Mouse (Mus musculus) MEL (cell line): ENCODE results near the gene Tpm1. TPM values are rescaled to one million over a fixed set of nuclear protein-coding genes. Genes with fewer than 3 reads are reported as not detected.
A peak's percentile ranks its signal among the peaks of the same experiment; 100 is the strongest.

Source experiments
- DNase-seq: peaks from one replicate; pipeline ENCODE4 v3.0.0; 2011; ENCODE audit warnings: low read depth, low spot score
- H3K27ac ChIP-seq: 2 replicates; pipeline ENCODE4 v1.5.1; 2012; ENCODE audit warnings: low read depth, mild to moderate bottlenecking, control low read depth, low read length, moderate library complexity; ENCODE audit not compliant: control insufficient read depth
- H3K27me3 ChIP-seq, 2 experiments: fragments of 150-350 bp in 1 of 2; sonication (generic) in 1 of 2; 2 replicates each; pipeline ENCODE4 v1.6.1; 2012; ENCODE audit warnings: low read length in 2 of 2, mild to moderate bottlenecking in 2 of 2, improper control_type of control experiment in 1 of 2, moderate library complexity in 1 of 2; ENCODE audit not compliant: insufficient read depth in 2 of 2, control insufficient read depth in 1 of 2
- H3K36me3 ChIP-seq, 2 experiments: 2 replicates each; pipeline ENCODE4 v1.6.1; 2012 to 2014; ENCODE audit warnings: low read length in 2 of 2, improper control_type of control experiment in 1 of 2, inconsistent platforms in 1 of 2, mild to moderate bottlenecking in 1 of 2; ENCODE audit not compliant: insufficient read depth in 2 of 2, control insufficient read depth in 1 of 2
- H3K4me1 ChIP-seq, 2 experiments: fragments of 150-350 bp in 1 of 2; sonication (generic) in 1 of 2; 2 replicates each; pipeline ENCODE4 v1.6.1; 2012; ENCODE audit warnings: low read length in 2 of 2, improper control_type of control experiment in 1 of 2, mild to moderate bottlenecking in 1 of 2; ENCODE audit not compliant: insufficient read depth in 2 of 2, control insufficient read depth in 1 of 2
- H3K4me3 ChIP-seq, 2 experiments: fragments of 150-350 bp in 1 of 2; sonication (generic) in 1 of 2; 2 replicates each; pipeline ENCODE4 v1.5.1; 2012; ENCODE audit warnings: low read depth in 2 of 2, low read length in 2 of 2, mild to moderate bottlenecking in 2 of 2, moderate library complexity in 2 of 2, control low read depth in 1 of 2, improper control_type of control experiment in 1 of 2; ENCODE audit not compliant: control insufficient read depth in 1 of 2, insufficient read depth in 1 of 2
- H3K79me2 ChIP-seq: 2 replicates; pipeline ENCODE4 v1.6.1; 2012; ENCODE audit warnings: mild to moderate bottlenecking, low read length, moderate library complexity; ENCODE audit not compliant: control insufficient read depth, poor library complexity, insufficient read depth
- H3K9ac ChIP-seq: 2 replicates; pipeline ENCODE4 v1.6.1; 2012; ENCODE audit warnings: low read depth, mild to moderate bottlenecking, control low read depth, low read length, moderate library complexity; ENCODE audit not compliant: control insufficient read depth, poor library complexity, severe bottlenecking
- H3K9me3 ChIP-seq: fragments of 150-350 bp; sonication (generic); replicated peaks from 2 replicates; pipeline ENCODE4 v1.6.1; 2012; ENCODE audit warnings: mild to moderate bottlenecking, low read length, improper control_type of control experiment, moderate library complexity; ENCODE audit not compliant: insufficient read depth
- BHLHE40 ChIP-seq: IDR thresholded peaks from 2 replicates; pipeline ENCODE4 v1.6.1; 2012; ENCODE audit warnings: low read depth, mild to moderate bottlenecking, inconsistent platforms, low read length, improper control_type of control experiment, borderline replicate concordance
- CTCF ChIP-seq, 3 experiments: IDR thresholded peaks in 2 of 3; conservative IDR thresholded peaks in 1 of 3; 2 replicates each; pipeline ENCODE4 v1.5.1; 2011 to 2012; ENCODE audit warnings: low read length in 3 of 3, low read depth in 2 of 3, mild to moderate bottlenecking in 2 of 3, improper control_type of control experiment in 1 of 3, inconsistent platforms in 1 of 3, mixed read lengths in 1 of 3, moderate library complexity in 1 of 3; ENCODE audit not compliant: control insufficient read depth in 1 of 3, insufficient read depth in 1 of 3, poor library complexity in 1 of 3, severe bottlenecking in 1 of 3
- EP300 ChIP-seq, 2 experiments: IDR thresholded peaks; 2 replicates each; pipeline ENCODE4 v1.6.1; 2011; ENCODE audit warnings: improper control_type of control experiment in 2 of 2, low read length in 2 of 2, low read depth in 1 of 2, mild to moderate bottlenecking in 1 of 2
- ETS1 ChIP-seq: IDR thresholded peaks from 2 replicates; pipeline ENCODE4 v1.6.1; 2012; ENCODE audit warnings: low read depth, mild to moderate bottlenecking, inconsistent platforms, low read length, improper control_type of control experiment, moderate library complexity
- GATA1 ChIP-seq: IDR thresholded peaks from 2 replicates; pipeline ENCODE4 v1.6.1; 2011; ENCODE audit warnings: low read depth, low read length, improper control_type of control experiment
- HCFC1 ChIP-seq: IDR thresholded peaks from 2 replicates; pipeline ENCODE4 v1.6.1; 2012; ENCODE audit warnings: low read depth, mild to moderate bottlenecking, inconsistent platforms, low read length, improper control_type of control experiment, moderate library complexity
- JUND ChIP-seq: IDR thresholded peaks from 2 replicates; pipeline ENCODE4 v1.6.1; 2011; ENCODE audit warnings: low read depth, mild to moderate bottlenecking, improper control_type of control experiment, low read length
- MAX ChIP-seq: IDR thresholded peaks from 2 replicates; pipeline ENCODE4 v1.6.1; 2011; ENCODE audit warnings: low read length, improper control_type of control experiment
- MAZ ChIP-seq: IDR thresholded peaks from 2 replicates; pipeline ENCODE4 v1.6.1; 2012; ENCODE audit warnings: low read depth, mild to moderate bottlenecking, inconsistent platforms, low read length, improper control_type of control experiment
- MXI1 ChIP-seq: IDR thresholded peaks from 2 replicates; pipeline ENCODE4 v1.6.1; 2011; ENCODE audit warnings: mild to moderate bottlenecking, low read depth, low read length, improper control_type of control experiment
- MYB ChIP-seq: IDR thresholded peaks from 2 replicates; pipeline ENCODE4 v1.6.1; 2011; ENCODE audit warnings: mild to moderate bottlenecking, low read depth, low read length, improper control_type of control experiment
- NELFE ChIP-seq: IDR thresholded peaks from 2 replicates; pipeline ENCODE4 v1.6.1; 2011; ENCODE audit warnings: low read depth, low read length, improper control_type of control experiment
- NRF1 ChIP-seq: IDR thresholded peaks from 2 replicates; pipeline ENCODE4 v1.6.1; 2014; ENCODE audit warnings: low read depth, mild to moderate bottlenecking, inconsistent platforms, low read length, improper control_type of control experiment, moderate library complexity; ENCODE audit not compliant: poor library complexity, insufficient read depth, severe bottlenecking
- POLR2A ChIP-seq, 2 experiments: IDR thresholded peaks; 2 replicates each; pipeline ENCODE4 v1.6.1; 2011 to 2012; ENCODE audit warnings: low read length in 2 of 2, mild to moderate bottlenecking in 2 of 2, control low read depth in 1 of 2, improper control_type of control experiment in 1 of 2, low read depth in 1 of 2, moderate library complexity in 1 of 2; ENCODE audit not compliant: control insufficient read depth in 1 of 2, insufficient read depth in 1 of 2, poor library complexity in 1 of 2
- POLR2AphosphoS2 ChIP-seq: IDR thresholded peaks from 2 replicates; pipeline ENCODE4 v1.6.1; 2011; ENCODE audit warnings: low read length, improper control_type of control experiment
- RAD21 ChIP-seq: IDR thresholded peaks from 2 replicates; pipeline ENCODE4 v1.6.1; 2011; ENCODE audit warnings: mild to moderate bottlenecking, low read depth, low read length, improper control_type of control experiment
- RCOR1 ChIP-seq: IDR thresholded peaks from 2 replicates; pipeline ENCODE4 v1.6.1; 2012; ENCODE audit warnings: low read depth, mild to moderate bottlenecking, inconsistent platforms, low read length, improper control_type of control experiment
- SIN3A ChIP-seq: IDR thresholded peaks from 2 replicates; pipeline ENCODE4 v1.6.1; 2012; ENCODE audit warnings: low read length, improper control_type of control experiment, inconsistent platforms
- SMC3 ChIP-seq: IDR thresholded peaks from 2 replicates; pipeline ENCODE4 v1.6.1; 2011; ENCODE audit warnings: low read depth, low read length, improper control_type of control experiment
- TAL1 ChIP-seq: IDR thresholded peaks from 2 replicates; pipeline ENCODE4 v1.6.1; 2012; ENCODE audit warnings: mild to moderate bottlenecking, inconsistent platforms, low read length, moderate library complexity, mixed read lengths
- TBP ChIP-seq: IDR thresholded peaks from 2 replicates; pipeline ENCODE4 v1.8.0; 2011; ENCODE audit warnings: low read depth, low read length, improper control_type of control experiment
- USF2 ChIP-seq, 2 experiments: IDR thresholded peaks; 2 replicates each; pipeline ENCODE4 v1.6.1; 2011 to 2012; ENCODE audit warnings: improper control_type of control experiment in 2 of 2, low read length in 2 of 2, borderline replicate concordance in 1 of 2, inconsistent platforms in 1 of 2, low read depth in 1 of 2, mild to moderate bottlenecking in 1 of 2; ENCODE audit not compliant: insufficient read depth in 1 of 2
- ZC3H11A ChIP-seq: IDR thresholded peaks from 2 replicates; pipeline ENCODE4 v1.6.1; 2012; ENCODE audit warnings: low read depth, mild to moderate bottlenecking, inconsistent platforms, low read length, improper control_type of control experiment
- ZNF384 ChIP-seq: IDR thresholded peaks from 2 replicates; pipeline ENCODE4 v1.6.1; 2012; ENCODE audit warnings: low read depth, mild to moderate bottlenecking, inconsistent platforms, low read length, improper control_type of control experiment
- polyA plus RNA-seq, 2 experiments: library from polyadenylated mRNA; stranded (reverse) in 1 of 2; unstranded in 1 of 2; fragments of >175 nt in 1 of 2; fragments of >200 nt in 1 of 2; gene quantifications; 2 replicates each; pipeline versions ENCODE4 v1.2.1 to v1.2.4; 2012; ENCODE audit warnings: low replicate concordance in 2 of 2, low read depth in 1 of 2; ENCODE audit not compliant: insufficient read length in 2 of 2, insufficient read depth in 1 of 2, missing spikeins in 1 of 2
- total RNA-seq: library from RNA; depleted of rRNA; stranded (reverse); fragments of 300-350 nt; gene quantifications from 2 replicates; pipeline ENCODE4 v1.2.3, GENCODE M21; 2012

The Tpm1 gene
- total and polyA plus RNA-seq, 3 experiments, result 38.2 to 113 TPM; not detected in 1

- Histone ChIP-seq H3K36me3 (peaks cover 0 to 27% of the 10 kb centered on the region in 2 experiments; a peak in 2 of 4 replicates), H3K4me3 (peak overlapping the region in 1 of 2 experiments; percentile 46; a peak in 2 of 4 replicates), H3K9ac (no peak overlapping the region), H3K79me2 (peaks cover 27% of the 10 kb centered on the region), H3K4me1 (peaks cover 9 to 23% of the 10 kb centered on the region in 2 experiments), H3K27me3 (no peaks in the 10 kb centered on the region), H3K27ac (no peak overlapping the region), H3K9me3 (no peaks in the 10 kb centered on the region)
- TF ChIP-seq TAL1 (no peak), BHLHE40 (no peak), JUND (no peak), GATA1 (peak; percentile 39; the same call in 1 of the 2 replicates), RCOR1 (no peak), ETS1 (0 out of 2 replicates have a peak, but pooled peaks have one; percentile 19), POLR2AphosphoS2 (no peak), ZC3H11A (no peak), HCFC1 (no peak), EP300 (IDR thresholded peaks at IDR 0.05; ENCODE audit: low read depth in 1 of 2, low read length in 2 of 2) (peak in 1 of 2 experiments; percentile 21; a peak in 2 of 4 replicates), POLR2A (IDR thresholded peaks at IDR 0.05; ENCODE audit: control insufficient read depth in 1 of 2, insufficient read depth in 1 of 2, low read depth in 1 of 2, low read length in 2 of 2, poor library complexity in 1 of 2) (no peak), MYB (no peak), SIN3A (no peak), MAX (no peak), NELFE (no peak)
- DNase-seq, result peak; percentile 46
These were observed 3.9 kb downstream of the Tpm1 start for GRCm38 (mm10) chr9:67045306-67045675.

- peaks cover 9 to 23% of the 10 kb centered on the region in 2 experiments for H3K4me1 ChIP-seq
- peak overlapping the region; percentile 32 to 46 for H3K4me3 ChIP-seq
- no peaks in the 10 kb centered on the region for H3K27me3 ChIP-seq
- H3K79me2 ChIP-seq, result peaks cover 32% of the 10 kb centered on the region
- DNase-seq, result peak; percentile 86
- H3K9ac ChIP-seq, result peak overlapping the region; percentile 44
- H3K9me3 ChIP-seq, result no peaks in the 10 kb centered on the region
- TF ChIP-seq MAZ (no peak), JUND (no peak), ZNF384 (0 out of 2 replicates have a peak, but pooled peaks have one; percentile 37), HCFC1 (no peak), USF2 (IDR thresholded peaks at IDR 0.05; ENCODE audit: borderline replicate concordance in 1 of 2, insufficient read depth in 1 of 2, low read depth in 1 of 2, low read length in 2 of 2) (no peak), ZC3H11A (peak; percentile 70), SMC3 (peak; percentile 72), TBP (0 out of 2 replicates have a peak, but pooled peaks have one; percentile 40), CTCF (IDR thresholded peaks at IDR 0.05 in 2 of 3, conservative IDR thresholded peaks at IDR 0.05 in 1 of 3; ENCODE audit: control insufficient read depth in 1 of 3, insufficient read depth in 1 of 3, low read depth in 2 of 3, low read length in 3 of 3, poor library complexity in 1 of 3, severe bottlenecking in 1 of 3) (peak; percentile 44 to 75 (median 63)), SIN3A (peak; percentile 48), RAD21 (peak; percentile 74), NRF1 (no peak), POLR2A (IDR thresholded peaks at IDR 0.05; ENCODE audit: control insufficient read depth in 1 of 2, insufficient read depth in 1 of 2, low read depth in 1 of 2, low read length in 2 of 2, poor library complexity in 1 of 2) (no peak), MXI1 (0 out of 2 replicates have a peak, but pooled peaks have one; percentile 27)
- H3K36me3 ChIP-seq, result peaks cover 0 to 27% of the 10 kb centered on the region in 2 experiments; a peak in 2 of 4 replicates
- H3K27ac ChIP-seq, result no peak overlapping the region
These were observed 4.5 kb downstream of the Tpm1 start for GRCm38 (mm10) chr9:67044551-67045305.
